Mouse (Mus musculus) myocyte (in vitro differentiated cells): ENCODE data around the gene Tmem38b. TPM values are rescaled to one million over a fixed set of nuclear protein-coding genes. Genes with fewer than 3 reads are reported as not detected.

Experiments
- H3K27me3 ChIP-seq: one replicate; pipeline ENCODE4 v1.6.1; 2011; ENCODE audit not compliant: control insufficient read depth, insufficient read depth, insufficient read length
- H3K36me3 ChIP-seq: one replicate; pipeline ENCODE4 v1.6.1; 2011; ENCODE audit not compliant: control insufficient read depth, insufficient read depth
- H3K4me2 ChIP-seq: one replicate; pipeline ENCODE4 v1.6.1; 2011; ENCODE audit warnings: low read depth, control low read depth
- H3K4me3 ChIP-seq: one replicate; pipeline ENCODE4 v1.5.1; 2011; ENCODE audit warnings: mild to moderate bottlenecking, control low read depth, moderate library complexity
- H3K79me2 ChIP-seq: one replicate; pipeline ENCODE4 v1.6.1; 2011; ENCODE audit not compliant: control insufficient read depth, insufficient read depth
- H3ac ChIP-seq: one replicate; pipeline ENCODE4 v1.6.1; 2011; ENCODE audit not compliant: control insufficient read depth, insufficient read length
- CEBPB ChIP-seq: IDR thresholded peaks from 2 replicates; pipeline ENCODE4 v1.6.1; 2011; ENCODE audit warnings: mild to moderate bottlenecking, moderate library complexity; ENCODE audit not compliant: poor library complexity, insufficient read depth, severe bottlenecking
- E2F4 ChIP-seq: IDR thresholded peaks from one replicate; pipeline ENCODE4 v1.6.1; 2011; ENCODE audit warnings: mild to moderate bottlenecking, control low read depth, moderate library complexity; ENCODE audit not compliant: insufficient read depth
- MAX ChIP-seq: IDR thresholded peaks from one replicate; pipeline ENCODE4 v1.6.1; 2011; ENCODE audit warnings: low read depth, mild to moderate bottlenecking, control low read depth
- MYOD1 ChIP-seq, 3 experiments: IDR thresholded peaks; one replicate each; pipeline ENCODE4 v1.6.1; 2011; ENCODE audit warnings: control low read depth in 2 of 3, low read depth in 2 of 3, mild to moderate bottlenecking in 2 of 3, moderate library complexity in 1 of 3; ENCODE audit not compliant: insufficient read length in 2 of 3, control insufficient read depth in 1 of 3
- MYOG ChIP-seq, 3 experiments: IDR thresholded peaks; one replicate each; pipeline ENCODE4 v1.6.1; 2011; ENCODE audit warnings: control low read depth in 2 of 3, low read depth in 2 of 3, mild to moderate bottlenecking in 2 of 3; ENCODE audit not compliant: insufficient read length in 2 of 3, control insufficient read depth in 1 of 3, insufficient read depth in 1 of 3
- POLR2A ChIP-seq: IDR thresholded peaks from one replicate; pipeline ENCODE4 v1.6.1; 2011; ENCODE audit warnings: low read depth, mild to moderate bottlenecking, control low read depth, moderate library complexity; ENCODE audit not compliant: insufficient read length
- POLR2AphosphoS2 ChIP-seq: IDR thresholded peaks from one replicate; pipeline ENCODE4 v1.6.1; 2011; ENCODE audit warnings: low read depth, control low read depth; ENCODE audit not compliant: insufficient read length
- REST ChIP-seq: IDR thresholded peaks from one replicate; pipeline ENCODE4 v1.6.1; 2011; ENCODE audit warnings: mild to moderate bottlenecking, control low read depth, moderate library complexity; ENCODE audit not compliant: insufficient read depth, insufficient read length
- SRF ChIP-seq: IDR thresholded peaks from one replicate; pipeline ENCODE4 v1.6.1; 2011; ENCODE audit warnings: low read depth; ENCODE audit not compliant: control insufficient read depth, insufficient read length
- TCF12 ChIP-seq: IDR thresholded peaks from one replicate; pipeline ENCODE4 v1.6.1; 2011; ENCODE audit warnings: mild to moderate bottlenecking, control low read depth; ENCODE audit not compliant: poor library complexity, insufficient read depth, severe bottlenecking
- TCF3 ChIP-seq: IDR thresholded peaks from one replicate; pipeline ENCODE4 v1.6.1; 2011; ENCODE audit warnings: low read depth, control low read depth; ENCODE audit not compliant: insufficient read length
- polyA plus RNA-seq: library from polyadenylated mRNA; unstranded; fragments of >200 nt; fragmentation: generic; extraction: Trizol; gene quantifications from one replicate; pipeline ENCODE4 v1.2.1, GENCODE M21; 2012; ENCODE audit warnings: missing spikeins

The Tmem38b gene
- polyA plus RNA-seq, 1 experiment = 39.7 TPM

DNA sequence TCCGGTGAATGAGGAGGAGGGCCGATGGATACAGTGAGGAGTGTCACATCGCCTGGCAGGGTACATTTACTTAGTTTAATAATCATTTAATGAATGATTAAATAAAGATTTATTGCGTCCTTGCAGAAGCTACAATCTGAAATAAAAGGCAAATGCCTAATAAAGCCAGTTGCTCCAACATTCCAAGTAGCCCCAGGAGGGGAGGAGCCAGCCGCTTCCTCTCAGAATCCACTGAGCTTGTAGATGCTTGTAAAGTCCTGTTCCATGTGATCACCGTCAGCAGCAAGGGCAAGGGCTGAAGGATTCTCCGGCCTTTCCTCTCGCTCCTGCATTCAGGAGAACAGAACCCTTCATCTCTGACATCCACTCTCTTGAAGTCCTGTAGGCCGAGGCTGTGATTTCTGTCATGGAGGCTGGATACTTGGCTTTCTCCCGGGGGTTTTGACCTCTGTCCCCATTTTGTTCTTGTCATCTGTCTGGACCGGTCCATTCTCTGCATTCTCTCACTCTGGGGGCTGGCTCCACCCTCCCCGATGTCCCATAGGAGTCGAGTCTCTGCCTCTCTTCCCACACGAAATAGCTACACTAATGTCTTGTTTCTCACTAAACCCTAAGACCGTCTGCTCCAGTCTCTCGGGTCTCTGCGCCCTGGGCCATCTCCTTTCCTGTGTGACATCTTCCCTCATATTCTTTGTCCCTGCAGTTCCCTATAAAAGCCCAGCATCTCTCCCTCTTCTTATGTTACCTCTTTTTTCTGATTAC, 57.3 kb downstream of the Tmem38b start:
- H3ac ChIP-seq = no peak overlapping the region
- H3K4me3 ChIP-seq = no peak overlapping the region
- H3K79me2 ChIP-seq = no peaks in the 10 kb centered on the region
- TF ChIP-seq MAX = no peak
- TF ChIP-seq CEBPB = no peak
- TF ChIP-seq POLR2AphosphoS2 = no peak
- no peak for TF ChIP-seq TCF3
- no peak overlapping the region for H3K4me2 ChIP-seq
- H3K36me3 ChIP-seq = no peaks in the 10 kb centered on the region
- H3K27me3 ChIP-seq = no peaks in the 10 kb centered on the region

- no peaks in the 10 kb centered on the region for H3K36me3 ChIP-seq
- no peaks in the 10 kb centered on the region for H3K27me3 ChIP-seq
- no peak for TF ChIP-seq SRF
- no peak for TF ChIP-seq TCF12
- TF ChIP-seq MYOG (IDR thresholded peaks at IDR 0.05; ENCODE audit: control insufficient read depth in 1 of 3, insufficient read depth in 1 of 3, insufficient read length in 2 of 3, low read depth in 2 of 3) = no peak
- no peak for TF ChIP-seq TCF3
- TF ChIP-seq CEBPB = no peak
- TF ChIP-seq POLR2AphosphoS2 = no peak
- TF ChIP-seq MYOD1 (IDR thresholded peaks at IDR 0.05; ENCODE audit: control insufficient read depth in 1 of 3, insufficient read length in 2 of 3, low read depth in 2 of 3) = no peak
- TF ChIP-seq POLR2A = no peak
- TF ChIP-seq E2F4 = no peak
- no peaks in the 10 kb centered on the region for H3K79me2 ChIP-seq
- H3K4me3 ChIP-seq = no peak overlapping the region
- no peak overlapping the region for H3K4me2 ChIP-seq
- H3ac ChIP-seq = no peak overlapping the region
Measured at GRCm38 (mm10) chr4:53884351-53885245, 58.8 kb downstream of the Tmem38b start.

GRCm38 (mm10) chr4:53886342-53887088, 60.7 kb downstream of the Tmem38b start:
- H3K4me3 ChIP-seq = no peak overlapping the region
- TF ChIP-seq MYOD1 (IDR thresholded peaks at IDR 0.05; ENCODE audit: control insufficient read depth in 1 of 3, insufficient read length in 2 of 3, low read depth in 2 of 3) = no peak
- no peak for TF ChIP-seq CEBPB
- TF ChIP-seq REST = no peak
- no peak for TF ChIP-seq POLR2A

GRCm38 (mm10) chr4:53895335-53895734, 69.5 kb downstream of the Tmem38b start:
- no peaks in the 10 kb centered on the region for H3K79me2 ChIP-seq
- H3K27me3 ChIP-seq = no peaks in the 10 kb centered on the region
- H3K4me2 ChIP-seq = no peak overlapping the region
- H3K4me3 ChIP-seq = no peak overlapping the region
- H3K36me3 ChIP-seq = no peaks in the 10 kb centered on the region
- TF ChIP-seq POLR2AphosphoS2 = no peak
- no peak for TF ChIP-seq TCF3
- TF ChIP-seq POLR2A = no peak
- no peak for TF ChIP-seq MYOG (IDR thresholded peaks at IDR 0.05; ENCODE audit: control insufficient read depth in 1 of 3, insufficient read depth in 1 of 3, insufficient read length in 2 of 3, low read depth in 2 of 3)
- TF ChIP-seq SRF = no peak
- TF ChIP-seq REST = no peak
- no peak for TF ChIP-seq CEBPB
- no peak for TF ChIP-seq E2F4
- TF ChIP-seq TCF12 = no peak
- H3ac ChIP-seq = no peak overlapping the region

More at GRCm38 (mm10) chr4:53886342-53887088, 60.7 kb downstream of the Tmem38b start:
- Histone ChIP-seq H3K36me3 (no peaks in the 10 kb centered on the region), H3K27me3 (no peaks in the 10 kb centered on the region), H3ac (no peak overlapping the region), H3K79me2 (no peaks in the 10 kb centered on the region), H3K4me2 (no peak overlapping the region)
